Mouse (Mus musculus) lung, postnatal 0 days (tissue): ENCODE results near the gene Phyhipl.

Experiments used
- CTCF ChIP-seq: IDR thresholded peaks from 2 replicates; pipeline ENCODE4 v1.5.1; 2016; ENCODE audit warnings: antibody characterized with exemption, mild to moderate bottlenecking
- EP300 ChIP-seq: IDR thresholded peaks from 2 replicates; pipeline ENCODE4 v1.6.1; 2016; ENCODE audit warnings: antibody characterized with exemption, mild to moderate bottlenecking, control low read depth

- no peak for TF ChIP-seq CTCF
- no peak for TF ChIP-seq EP300
Observed at GRCm38 (mm10) chr10:70535401-70535800, 120.4 kb downstream of the Phyhipl start.
